Mouse (Mus musculus) lung, adult 18-20 months (tissue): ENCODE data around the gene Mapkapk2.
"Not testable (repeated sequence)": the region's sequence is repeated elsewhere in the genome, so short reads cannot be mapped to it uniquely, and the experiment has no call there.

Experiments
- DNase-seq, 2 experiments: peaks; one replicate each; pipeline ENCODE4 v3.0.0; 2022; ENCODE audit warnings: mixed read lengths in 2 of 2

The Mapkapk2 gene

DNA sequence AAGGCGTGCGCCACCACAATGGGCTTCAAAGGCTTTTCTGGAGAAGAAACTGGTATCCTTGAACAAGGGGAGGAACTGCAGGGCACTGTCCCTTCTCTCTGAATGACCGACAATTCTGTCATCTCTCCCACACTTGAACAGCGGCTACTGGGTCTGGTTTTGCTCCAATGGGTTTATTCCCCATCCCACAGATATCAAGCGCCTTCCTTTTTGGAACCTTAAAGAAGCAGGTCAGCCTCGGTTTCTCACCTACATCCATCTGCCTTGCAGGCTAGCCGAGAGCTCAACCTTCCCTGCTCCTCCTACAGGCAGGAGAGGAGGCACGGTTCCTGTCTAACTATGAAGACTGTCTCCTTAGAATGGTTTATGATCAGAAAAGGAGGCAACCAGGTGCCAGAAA lies 48.7 kb downstream of the Mapkapk2 start:
- no peak for DNase-seq

DNA sequence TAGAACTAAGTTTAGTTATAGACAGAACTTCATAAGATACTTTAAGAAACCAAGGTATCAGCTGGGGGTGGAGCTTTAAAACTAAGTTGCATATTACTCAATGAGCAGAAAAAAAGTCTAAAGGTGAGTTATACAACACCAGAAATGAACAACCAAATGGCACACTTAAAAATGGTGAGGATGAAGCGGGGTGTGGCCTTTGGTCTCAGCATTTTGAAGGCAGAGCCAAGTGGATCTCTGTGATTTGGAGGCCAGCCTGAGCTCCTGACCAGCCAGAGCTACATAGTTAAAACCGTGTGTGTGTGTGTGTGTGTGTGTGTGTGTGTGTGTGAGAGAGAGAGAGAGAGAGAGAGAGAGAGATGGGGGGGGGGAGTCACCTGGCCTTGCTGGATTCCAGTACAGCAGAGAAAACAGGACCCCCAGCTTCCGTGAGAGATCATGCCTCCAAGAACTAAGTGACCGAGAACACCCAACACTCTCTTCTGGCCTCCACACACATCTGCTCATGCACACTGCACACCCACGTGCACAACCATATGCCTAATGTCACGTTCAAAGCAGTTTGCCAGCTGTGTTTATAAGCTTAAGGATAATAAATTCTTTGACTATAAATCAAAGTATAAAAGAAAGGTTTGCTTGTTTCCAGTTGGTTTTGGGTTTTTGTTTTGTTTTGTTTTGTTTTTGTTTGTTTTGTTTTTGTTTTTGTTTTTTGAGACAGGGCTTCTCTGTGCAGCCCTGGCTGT lies 49.3 kb downstream of the Mapkapk2 start:
- no peak for DNase-seq

DNA sequence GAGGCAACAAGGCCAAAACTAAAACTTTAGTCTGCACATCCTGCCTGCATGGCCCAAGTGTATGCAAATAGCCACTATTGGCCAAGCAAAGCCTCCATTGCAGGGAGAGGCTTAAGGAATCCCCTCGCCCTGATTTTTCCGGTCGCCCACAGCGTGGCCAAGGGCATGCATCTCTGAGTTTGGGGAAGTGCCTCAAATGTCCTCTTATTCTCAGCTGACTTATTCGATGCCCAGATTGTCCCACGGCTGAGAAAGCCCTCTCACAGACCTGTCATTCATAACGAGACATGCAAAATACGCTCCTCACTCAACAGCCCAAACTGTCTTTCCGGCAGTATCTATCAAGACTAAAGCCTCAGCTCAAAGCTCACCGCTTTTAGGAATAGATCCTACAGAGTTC lies 51.0 kb downstream of the Mapkapk2 start:
- DNase-seq: no peak

DNA sequence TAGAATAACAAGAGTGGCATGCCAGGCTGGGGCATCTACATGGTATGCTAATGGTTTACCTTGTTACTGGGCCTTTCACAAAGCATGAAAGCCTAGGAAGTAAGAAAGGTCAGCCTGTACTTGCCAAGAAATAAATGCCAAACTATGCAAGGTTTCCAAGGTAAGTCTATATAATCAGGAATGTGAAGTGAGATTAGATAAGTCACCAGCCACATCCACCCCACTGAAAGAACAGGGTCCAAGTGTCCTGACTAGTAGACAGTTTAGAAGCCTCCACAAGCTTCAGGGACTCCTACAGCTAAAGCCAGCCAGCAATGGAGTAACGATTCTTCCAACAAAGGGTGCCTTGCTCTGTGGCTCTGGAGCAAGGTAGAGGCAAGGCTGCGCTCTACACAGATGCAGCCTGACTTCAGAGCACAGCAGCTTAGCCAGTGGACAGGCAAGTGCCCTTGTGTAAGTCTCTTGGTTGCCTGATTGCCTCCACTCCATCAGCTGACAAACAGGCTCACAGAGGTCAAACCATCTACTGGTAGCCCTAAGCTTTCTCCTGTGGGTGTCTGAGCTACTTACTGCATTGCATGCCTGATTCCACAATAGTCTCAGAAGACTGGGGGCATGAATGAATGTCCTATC lies 51.8 kb downstream of the Mapkapk2 start:
- DNase-seq: no peak

DNA sequence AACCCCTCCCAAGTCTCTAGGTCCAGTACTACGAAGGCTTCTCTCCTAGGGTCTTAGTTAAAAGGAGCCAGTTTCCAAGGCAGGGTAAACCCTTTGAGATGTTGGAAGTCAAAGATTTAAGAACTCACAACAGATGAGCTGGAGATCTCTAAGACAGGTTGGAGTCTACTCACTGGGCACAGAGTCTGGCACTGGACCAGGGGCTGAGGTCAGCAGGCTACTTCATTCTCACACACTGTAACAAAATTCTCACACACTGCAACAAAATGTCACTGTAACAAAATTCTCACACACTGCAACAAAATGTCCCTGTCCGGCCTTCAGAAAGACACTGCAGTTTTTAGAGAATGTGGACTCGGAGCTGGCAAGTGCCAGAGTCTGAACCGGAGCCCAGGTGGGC lies 54.0 kb downstream of the Mapkapk2 start:
- no peak for DNase-seq

DNA sequence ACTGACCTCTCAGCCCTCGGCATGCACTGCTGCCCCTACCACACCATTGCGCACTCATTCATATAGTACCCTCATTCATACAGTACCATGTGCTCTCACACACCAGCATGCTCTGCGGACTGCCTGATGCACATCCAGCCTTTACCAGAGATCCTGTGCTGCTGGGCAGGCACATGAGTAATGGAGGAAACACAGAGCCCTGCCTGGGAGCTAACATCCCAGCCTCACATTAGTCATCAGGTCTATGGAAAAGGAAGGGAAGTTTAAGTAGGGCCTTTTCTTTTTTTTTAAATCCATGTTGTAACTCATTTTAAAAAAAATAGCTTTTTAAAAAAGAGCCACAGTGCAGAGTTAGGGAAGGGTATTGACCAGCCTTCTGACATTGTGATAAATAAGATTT lies 54.9 kb downstream of the Mapkapk2 start:
- DNase-seq: no peak

DNA sequence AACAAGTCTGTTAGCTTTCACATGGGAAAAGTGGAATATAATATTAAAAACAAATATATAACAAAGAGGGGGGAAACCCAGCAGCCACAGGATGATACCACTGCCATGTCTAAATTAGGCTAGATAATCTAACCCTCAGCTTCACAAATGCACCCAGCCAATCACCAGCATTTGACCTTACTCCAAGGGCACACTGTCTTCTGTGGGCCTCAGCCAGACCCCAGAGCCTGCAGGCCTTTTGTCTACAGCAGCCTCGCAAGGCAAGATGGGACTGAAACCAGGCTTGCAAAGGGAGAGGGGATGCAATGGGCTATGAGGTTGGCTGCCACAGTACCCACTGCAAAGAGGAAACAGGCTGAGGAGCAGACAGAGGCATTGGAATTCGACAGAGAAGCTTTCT lies 55.4 kb downstream of the Mapkapk2 start:
- DNase-seq: no peak

DNA sequence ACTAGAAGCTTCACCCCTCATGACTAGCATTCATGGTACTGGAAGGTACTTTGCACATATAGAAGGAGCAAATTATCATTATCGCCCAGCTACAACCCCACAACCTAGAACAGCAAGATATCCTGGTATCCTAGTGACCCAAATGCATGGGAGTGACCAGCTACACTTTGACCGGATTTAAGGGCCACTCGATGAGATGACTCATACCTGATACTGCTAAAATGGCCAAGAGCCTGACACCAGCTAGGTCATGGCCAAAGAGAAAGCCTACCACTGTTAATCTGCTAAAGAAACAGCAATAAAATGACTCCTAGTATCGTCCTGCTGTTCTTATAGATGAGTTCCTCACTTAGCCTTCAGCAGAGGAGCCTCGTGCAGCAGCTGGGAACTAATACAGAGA lies 58.1 kb downstream of the Mapkapk2 start:
- no peak for DNase-seq

DNA sequence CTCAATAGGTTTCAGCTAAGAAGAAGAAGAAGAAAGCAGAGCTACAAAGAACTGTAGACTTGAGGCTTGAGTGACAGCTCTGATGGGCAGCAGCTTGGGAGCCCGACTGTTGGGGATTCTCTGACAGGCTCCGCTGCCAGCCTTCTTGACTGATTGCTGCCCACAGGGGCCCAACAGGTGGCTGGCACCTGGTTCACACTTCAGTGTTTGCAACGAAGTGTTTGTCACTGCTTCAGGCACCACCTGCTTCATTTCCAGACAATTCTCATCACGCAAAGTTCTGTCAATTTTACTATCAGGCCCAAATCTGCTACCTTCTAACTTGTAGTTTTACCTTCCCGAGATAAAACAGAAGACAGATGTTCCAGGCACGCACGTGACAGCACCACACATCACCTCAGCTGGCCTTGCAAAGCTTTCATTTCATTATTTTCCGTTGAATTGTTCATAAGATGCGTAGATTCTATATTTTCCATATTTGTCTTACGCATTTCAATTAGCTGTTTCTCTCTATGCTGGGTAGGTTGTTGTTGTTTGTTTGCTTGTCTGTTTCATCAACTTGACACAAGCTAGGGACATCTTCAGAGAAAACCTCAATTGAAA lies 59.1 kb downstream of the Mapkapk2 start:
- DNase-seq: no peak

DNA sequence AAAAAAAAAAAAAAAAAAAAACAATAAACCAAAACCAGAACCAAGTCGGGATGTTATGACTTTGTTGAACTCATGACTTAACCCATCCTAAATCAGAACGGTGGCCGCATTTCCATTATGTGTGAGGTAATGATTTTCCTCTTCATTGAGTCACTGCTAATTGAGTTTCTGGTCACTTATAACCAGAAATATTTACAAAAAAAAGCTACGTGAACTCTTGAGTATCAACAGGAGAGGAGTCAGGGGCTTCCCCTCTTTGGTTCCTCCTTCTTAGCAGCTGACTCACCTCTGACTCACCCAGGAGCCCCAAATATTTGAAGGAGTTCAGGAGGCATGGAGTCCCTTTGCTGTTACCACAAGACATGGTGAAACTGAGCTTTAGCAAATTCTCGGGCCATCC lies 59.6 kb downstream of the Mapkapk2 start:
- DNase-seq: no peak

DNA sequence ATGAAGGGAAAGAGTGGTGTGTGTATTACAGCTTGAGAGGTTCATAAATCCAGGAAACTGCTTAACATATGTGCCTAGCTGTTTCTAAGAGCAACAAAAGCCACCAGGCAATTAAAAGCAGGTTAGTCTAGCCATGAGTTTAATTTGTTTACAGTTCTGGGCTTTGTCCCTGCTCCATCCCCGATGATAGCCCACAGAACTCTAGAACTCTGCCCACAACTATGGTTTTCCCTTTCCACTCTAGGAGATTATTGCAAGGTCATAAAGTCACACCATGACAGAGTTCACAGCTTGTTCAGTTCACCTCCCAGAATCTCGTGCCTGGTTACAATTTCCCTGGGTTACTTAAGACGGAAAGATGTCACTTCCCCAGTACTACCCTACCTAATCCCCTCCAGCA lies 66.4 kb downstream of the Mapkapk2 start:
- no peak for DNase-seq

DNA sequence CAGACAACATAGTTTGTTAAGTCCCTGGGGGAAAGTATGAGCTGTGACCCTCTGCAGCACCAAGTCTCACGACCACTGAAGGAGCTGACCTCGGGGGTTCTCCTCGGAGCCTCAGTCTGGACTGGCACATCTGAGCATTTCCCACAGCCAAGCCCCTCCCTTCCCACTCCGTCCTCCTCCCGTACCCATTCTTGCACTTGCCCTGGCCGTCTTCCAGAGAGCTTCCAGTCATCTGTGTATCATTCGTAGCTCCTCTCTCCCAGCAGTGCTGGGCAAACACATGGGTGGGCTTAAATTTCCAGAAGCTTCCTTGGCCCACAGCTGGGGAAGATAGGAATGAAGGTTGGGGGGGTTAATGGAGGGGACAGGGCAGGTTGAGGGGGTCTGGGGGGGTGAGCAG lies 67.4 kb downstream of the Mapkapk2 start:
- DNase-seq: no peak

DNA sequence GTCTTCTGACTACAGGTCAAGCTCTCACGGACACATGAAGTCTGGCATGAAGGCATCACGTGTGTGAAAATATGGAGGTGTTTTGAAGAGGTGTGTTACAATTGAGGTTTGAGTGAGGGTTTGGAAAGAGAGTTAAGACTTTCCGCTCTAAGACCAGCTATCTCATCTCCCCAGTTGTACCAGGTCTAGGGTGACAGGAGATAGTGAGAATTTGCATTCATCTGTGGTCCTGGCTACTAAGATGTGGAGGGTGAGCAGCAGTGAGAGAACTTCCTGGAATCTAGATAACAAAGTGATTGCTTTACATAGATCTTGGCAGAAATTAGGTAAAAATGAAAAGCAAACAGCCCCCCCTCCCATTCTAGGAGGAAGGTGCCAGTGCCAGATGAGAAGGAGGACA lies 68.4 kb downstream of the Mapkapk2 start:
- DNase-seq: no peak

DNA sequence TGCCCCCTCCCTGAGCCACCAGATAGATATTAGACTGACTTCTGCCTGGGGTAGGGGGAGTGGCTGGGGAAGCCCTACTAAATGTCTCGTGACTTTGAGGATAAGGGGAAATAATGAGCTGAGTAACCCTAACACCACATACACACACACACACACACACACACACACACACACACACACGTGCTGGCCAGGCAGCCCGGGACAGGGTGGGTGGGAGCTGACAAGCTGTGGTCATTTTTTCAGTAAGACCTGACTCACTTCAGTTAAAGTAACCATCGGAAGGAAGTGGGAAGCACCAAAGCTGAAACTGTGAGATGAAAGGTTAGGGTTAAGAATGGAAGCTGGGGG lies 71.8 kb downstream of the Mapkapk2 start:
- no peak for DNase-seq

DNA sequence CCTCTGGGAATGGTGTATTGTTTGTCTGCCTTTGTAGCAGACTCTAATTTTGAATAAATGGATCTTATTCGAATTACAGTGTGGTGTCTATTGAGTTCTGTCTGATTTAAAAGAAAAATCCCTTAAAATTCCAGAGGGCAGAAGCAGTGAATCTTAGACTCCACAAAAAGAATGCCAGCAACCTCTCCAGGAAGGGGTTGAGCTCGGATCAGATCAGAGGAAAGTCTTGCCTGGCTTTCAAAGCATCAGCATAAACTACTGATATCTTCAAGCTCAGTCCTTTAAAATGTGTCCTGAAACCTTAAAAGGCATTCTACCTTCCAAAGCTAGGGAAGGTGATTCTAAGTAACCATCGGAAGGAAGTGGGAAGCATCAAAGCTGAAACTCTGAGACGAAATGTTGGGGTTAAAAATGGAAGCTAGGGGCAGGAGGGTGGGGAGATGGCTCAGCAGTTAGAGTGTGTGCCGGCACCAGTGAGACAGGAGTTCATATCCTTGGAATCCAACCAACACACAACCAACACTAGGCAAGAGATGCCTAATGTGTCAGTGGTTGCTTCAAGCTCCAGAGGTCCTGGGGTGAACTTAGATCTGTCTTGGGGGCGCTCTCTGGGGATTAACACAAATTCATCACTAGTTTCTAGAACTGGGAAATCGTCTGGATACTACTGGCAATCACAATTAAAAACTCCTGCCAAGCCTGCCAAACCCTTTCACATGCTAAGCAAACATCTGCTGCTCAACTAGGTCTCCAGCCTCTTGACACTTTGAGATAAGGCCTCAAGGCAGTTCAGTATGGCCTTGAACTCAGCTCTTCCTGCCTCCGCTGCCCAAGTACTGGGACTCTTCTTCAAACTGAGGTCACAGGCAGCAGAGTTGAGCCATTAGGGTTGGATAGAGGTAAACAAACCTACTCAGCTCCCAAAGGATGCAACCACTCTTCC lies 72.5 kb downstream of the Mapkapk2 start:
- DNase-seq: no peak

DNA sequence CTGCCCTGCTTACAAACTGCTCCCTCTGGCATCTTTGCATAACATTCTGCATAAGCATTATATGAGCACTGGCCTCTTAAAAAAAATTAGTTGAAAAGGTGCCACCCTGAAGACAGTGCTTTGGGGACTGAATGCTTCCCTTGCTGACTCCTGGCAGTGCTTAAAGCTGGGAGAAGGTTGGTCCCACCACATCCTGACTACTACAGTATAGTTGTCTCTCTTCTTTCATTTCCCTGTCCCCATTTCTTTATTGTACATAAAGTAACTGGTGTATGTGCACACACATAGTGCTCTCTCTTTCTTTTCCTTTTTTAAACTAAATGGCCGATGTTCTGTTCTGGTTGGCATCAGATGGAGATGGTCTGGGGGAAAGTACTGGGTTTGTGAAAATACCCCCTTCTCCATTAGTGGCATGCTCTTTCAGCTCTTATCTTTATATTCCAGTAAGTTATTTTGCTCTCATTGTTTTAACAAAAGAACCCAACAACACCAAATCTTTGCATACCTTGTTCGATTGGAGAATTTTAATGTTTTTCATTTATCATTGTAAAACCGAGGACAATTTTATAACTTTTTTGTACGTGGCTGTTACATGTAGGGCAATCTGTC lies 74.3 kb downstream of the Mapkapk2 start:
- not testable (repeated sequence) for DNase-seq

DNA sequence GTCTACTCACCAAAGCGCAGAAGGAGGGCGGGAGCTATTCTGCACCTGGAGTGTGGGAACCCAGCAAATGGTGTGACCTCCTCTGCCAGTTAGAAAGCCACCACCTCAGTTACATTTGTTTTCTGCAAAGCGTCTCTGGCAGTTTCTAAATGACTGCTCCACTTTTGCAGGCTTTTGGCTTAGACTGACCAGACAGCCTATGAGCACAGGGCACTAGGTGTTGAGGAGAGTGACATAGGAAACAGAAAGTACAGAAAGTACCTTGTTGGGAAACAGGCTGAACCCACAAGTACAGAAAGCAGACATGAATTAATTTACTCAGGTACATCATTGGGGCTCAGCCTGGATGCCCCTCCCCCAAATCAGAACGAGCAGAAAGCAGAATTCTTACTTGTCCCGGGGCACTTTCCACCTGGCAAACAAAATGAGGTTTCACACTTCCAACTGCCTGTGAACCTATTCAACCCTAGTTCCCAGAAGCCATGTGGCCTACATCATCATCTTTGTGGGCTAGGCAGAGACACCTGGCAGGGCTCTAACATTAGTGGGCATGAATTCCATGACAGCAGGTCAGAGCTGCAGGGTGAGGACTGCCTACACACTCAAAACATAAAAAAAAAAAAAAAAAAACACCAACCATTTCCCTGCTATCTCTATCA lies 74.9 kb downstream of the Mapkapk2 start:
- no peak for DNase-seq

DNA sequence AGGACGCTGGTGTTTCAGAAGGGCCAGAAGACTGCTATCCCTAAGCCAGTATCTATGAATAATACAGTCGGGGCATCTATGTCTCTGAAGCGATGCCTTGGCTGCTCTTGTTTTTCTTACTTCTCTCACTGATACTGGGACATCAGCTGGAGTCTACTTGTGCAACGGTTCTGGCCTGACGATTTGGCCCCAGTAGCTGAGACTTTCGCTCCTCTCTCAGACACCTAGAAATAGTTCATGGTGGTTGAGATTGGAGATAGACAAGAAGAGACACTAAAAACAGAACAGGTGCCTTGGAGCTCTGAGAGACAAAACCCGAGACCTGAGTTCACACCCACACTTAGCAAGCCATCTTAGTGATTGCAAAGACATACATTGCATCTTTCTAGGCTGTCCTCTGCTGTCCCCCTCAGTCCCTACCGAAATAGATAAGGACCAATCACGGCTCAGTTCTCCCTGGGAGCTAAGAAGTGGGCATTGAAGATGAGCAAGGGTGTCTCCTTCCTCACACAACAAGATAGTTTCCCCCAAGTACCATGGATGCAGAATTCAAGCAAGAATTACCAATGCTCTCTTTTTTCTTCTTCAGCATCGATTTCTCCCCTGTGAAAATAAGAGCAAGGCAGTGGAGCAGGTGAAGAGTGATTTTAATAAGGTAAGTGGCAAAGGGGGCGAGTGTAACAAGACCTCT lies 75.6 kb downstream of the Mapkapk2 start:
- no peak for DNase-seq

DNA sequence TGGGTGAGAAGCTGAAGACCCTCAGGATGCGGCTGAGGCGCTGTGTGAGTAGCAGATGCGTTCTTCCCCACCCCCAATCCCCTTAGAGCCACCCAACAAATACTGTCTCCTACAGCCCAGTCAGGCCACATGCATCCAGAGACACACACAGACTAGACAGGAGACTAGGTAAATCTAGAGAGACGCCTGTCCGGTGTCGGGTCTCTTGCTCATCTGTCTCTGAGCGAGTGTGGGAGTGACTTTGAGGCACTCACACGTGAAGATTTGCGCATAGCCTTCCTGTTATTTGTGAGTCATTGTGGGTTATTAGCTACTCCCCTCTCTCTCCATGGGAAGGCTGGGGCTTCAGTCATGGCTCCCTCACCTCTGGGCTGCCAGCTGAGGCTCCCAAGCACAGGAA lies 76.2 kb downstream of the Mapkapk2 start:
- DNase-seq: no peak

DNA sequence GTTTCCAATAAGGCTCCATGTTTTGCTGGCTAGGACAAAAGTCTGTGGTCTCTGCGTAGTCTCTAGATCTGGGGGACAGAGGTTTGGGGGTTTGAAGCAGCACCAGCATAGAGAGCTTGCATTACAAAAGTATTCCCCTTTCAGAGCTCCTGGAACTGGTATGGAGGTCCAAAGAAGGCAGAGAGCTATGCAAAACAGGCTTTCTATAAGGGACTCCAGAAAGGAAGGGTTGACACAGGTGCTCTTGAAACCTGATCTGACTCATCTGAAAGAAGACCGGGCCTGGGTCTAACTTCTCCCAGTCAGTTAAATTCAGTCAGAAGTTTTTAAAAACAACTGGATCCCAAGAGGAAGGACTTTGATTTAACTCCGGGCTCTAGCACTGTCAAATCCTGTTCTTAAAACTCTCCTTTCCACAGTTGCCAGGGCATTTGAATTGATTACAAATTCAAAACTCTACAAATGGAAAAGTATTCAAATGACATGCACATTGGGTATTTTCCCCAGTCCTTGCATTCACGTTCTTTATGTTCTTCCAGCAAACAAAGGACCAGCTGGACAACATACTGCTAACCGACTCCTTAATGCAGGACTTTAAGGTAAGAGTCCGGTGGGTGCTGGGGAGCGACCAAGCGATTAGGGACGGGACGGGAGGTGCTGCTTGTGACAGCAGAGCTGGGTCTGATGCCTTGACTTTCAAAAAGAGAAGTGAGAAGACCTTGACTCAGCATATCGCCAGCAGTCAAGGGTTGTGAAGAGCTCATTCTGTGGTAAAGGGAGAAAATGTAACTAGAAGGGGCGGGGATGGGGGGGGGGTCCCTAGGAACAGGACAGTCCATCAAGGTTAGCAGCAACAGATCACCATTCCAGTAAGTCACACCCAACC lies 77.0 kb downstream of the Mapkapk2 start:
- no peak for DNase-seq
